Mouse (Mus musculus): ENCODE data around the gene Prkag1.
A peak's percentile ranks its signal among the peaks of the same experiment; 100 is the strongest.
"Not testable (repeated sequence)": the region's sequence is repeated elsewhere in the genome, so short reads cannot be mapped to it uniquely, and the experiment has no call there.

Prkag1 gene

GRCm38 (mm10) chr15:98827611-98828011 lies 3.7 kb downstream of the Prkag1 start:
- no peak for ATAC-seq (ENCODE audit: insufficient number of reproducible peaks, low FRiP score, low TSS enrichment)

GRCm38 (mm10) chr15:98823434-98823833 lies 7.9 kb downstream of the Prkag1 start:
- no peak for ATAC-seq (ENCODE audit: insufficient number of reproducible peaks, low FRiP score, low TSS enrichment)

- no peak for ATAC-seq (ENCODE audit: insufficient number of reproducible peaks, low FRiP score, low TSS enrichment)
Observed at GRCm38 (mm10) chr15:98822147-98822546, 9.2 kb downstream of the Prkag1 start.

GRCm38 (mm10) chr15:98821403-98821802 lies 9.9 kb downstream of the Prkag1 start:
- no peak for ATAC-seq (ENCODE audit: insufficient number of reproducible peaks, low FRiP score, low TSS enrichment)

- no peak for ATAC-seq (ENCODE audit: insufficient number of reproducible peaks, low FRiP score, low TSS enrichment)
Observed at GRCm38 (mm10) chr15:98820937-98821336, 10.4 kb downstream of the Prkag1 start.

- no peak for ATAC-seq (ENCODE audit: insufficient number of reproducible peaks, low FRiP score, low TSS enrichment)
Observed at GRCm38 (mm10) chr15:98818171-98818570, 13.2 kb downstream of the Prkag1 start.

- ATAC-seq (ENCODE audit: insufficient number of reproducible peaks, low FRiP score, low TSS enrichment) = no peak
Observed at GRCm38 (mm10) chr15:98812741-98813424, 18.4 kb downstream of the Prkag1 start.

GRCm38 (mm10) chr15:98810212-98810611 lies 21.1 kb downstream of the Prkag1 start:
- not testable (repeated sequence) for ATAC-seq (ENCODE audit: insufficient number of reproducible peaks, low FRiP score, low TSS enrichment)

- ATAC-seq (ENCODE audit: insufficient number of reproducible peaks, low FRiP score, low TSS enrichment) = no peak
Observed at GRCm38 (mm10) chr15:98809390-98809789, 21.9 kb downstream of the Prkag1 start, which contains the start of gene Ddn. Gene Ddn, minus strand, starts transcription at chr15:98809490.

GRCm38 (mm10) chr15:98808651-98809134 lies 22.6 kb downstream of the Prkag1 start:
- no peak for ATAC-seq (ENCODE audit: insufficient number of reproducible peaks, low FRiP score, low TSS enrichment)

GRCm38 (mm10) chr15:98807895-98808650 lies 23.2 kb downstream of the Prkag1 start:
- ATAC-seq (ENCODE audit: insufficient number of reproducible peaks, low FRiP score, low TSS enrichment) = no peak

GRCm38 (mm10) chr15:98806809-98807770 lies 24.2 kb downstream of the Prkag1 start:
- no peak for ATAC-seq (ENCODE audit: insufficient number of reproducible peaks, low FRiP score, low TSS enrichment)

GRCm38 (mm10) chr15:98806071-98806808 lies 25.1 kb downstream of the Prkag1 start:
- no peak for ATAC-seq (ENCODE audit: insufficient number of reproducible peaks, low FRiP score, low TSS enrichment)

GRCm38 (mm10) chr15:98805324-98806040 lies 25.8 kb downstream of the Prkag1 start:
- ATAC-seq (ENCODE audit: insufficient number of reproducible peaks, low FRiP score, low TSS enrichment) = no peak

- ATAC-seq (ENCODE audit: insufficient number of reproducible peaks, low FRiP score, low TSS enrichment) = peak; percentile 38; the same call in 1 of the 2 replicates
Observed at GRCm38 (mm10) chr15:98804054-98804453, 27.3 kb downstream of the Prkag1 start.

- ATAC-seq (ENCODE audit: insufficient number of reproducible peaks, low FRiP score, low TSS enrichment) = no peak
Observed at GRCm38 (mm10) chr15:98802926-98803325, 28.4 kb downstream of the Prkag1 start.

GRCm38 (mm10) chr15:98799396-98799795 lies 31.9 kb downstream of the Prkag1 start:
- 0 out of 2 replicates have a peak, but pooled peaks have one; percentile 47 for ATAC-seq (ENCODE audit: insufficient number of reproducible peaks, low FRiP score, low TSS enrichment)

GRCm38 (mm10) chr15:98798903-98799302 lies 32.4 kb downstream of the Prkag1 start:
- no peak for ATAC-seq (ENCODE audit: insufficient number of reproducible peaks, low FRiP score, low TSS enrichment)

All from cerebellum, adult (tissue).